Mouse (Mus musculus) lung, adult 2 months (tissue): ENCODE results near the gene Napb.

ENCODE experiments used
- CTCF ChIP-seq: fragments of 200-500 bp; IDR thresholded peaks from 2 replicates; pipeline ENCODE4 v1.5.1; 2011; ENCODE audit warnings: mild to moderate bottlenecking, low read length, control low read depth; ENCODE audit not compliant: insufficient read depth
- POLR2A ChIP-seq: fragments of 200-500 bp; IDR thresholded peaks from 2 replicates; pipeline ENCODE4 v1.6.1; 2011; ENCODE audit warnings: low read depth, mild to moderate bottlenecking, control low read depth, low read length, borderline replicate concordance; ENCODE audit errors: extremely low read depth

- TF ChIP-seq POLR2A, result no peak
- TF ChIP-seq CTCF, result no peak
Measured at GRCm38 (mm10) chr2:148686862-148687261, 45.4 kb downstream of the Napb start.
